Mouse (Mus musculus) embryo, embryonic 10.5 days (tissue): ENCODE data around the gene Rreb1.

ENCODE experiments used
- DNase-seq: peaks from one replicate; pipeline ENCODE4 v3.0.0-alpha.2; 2015; ENCODE audit warnings: low spot score

The Rreb1 gene

DNA sequence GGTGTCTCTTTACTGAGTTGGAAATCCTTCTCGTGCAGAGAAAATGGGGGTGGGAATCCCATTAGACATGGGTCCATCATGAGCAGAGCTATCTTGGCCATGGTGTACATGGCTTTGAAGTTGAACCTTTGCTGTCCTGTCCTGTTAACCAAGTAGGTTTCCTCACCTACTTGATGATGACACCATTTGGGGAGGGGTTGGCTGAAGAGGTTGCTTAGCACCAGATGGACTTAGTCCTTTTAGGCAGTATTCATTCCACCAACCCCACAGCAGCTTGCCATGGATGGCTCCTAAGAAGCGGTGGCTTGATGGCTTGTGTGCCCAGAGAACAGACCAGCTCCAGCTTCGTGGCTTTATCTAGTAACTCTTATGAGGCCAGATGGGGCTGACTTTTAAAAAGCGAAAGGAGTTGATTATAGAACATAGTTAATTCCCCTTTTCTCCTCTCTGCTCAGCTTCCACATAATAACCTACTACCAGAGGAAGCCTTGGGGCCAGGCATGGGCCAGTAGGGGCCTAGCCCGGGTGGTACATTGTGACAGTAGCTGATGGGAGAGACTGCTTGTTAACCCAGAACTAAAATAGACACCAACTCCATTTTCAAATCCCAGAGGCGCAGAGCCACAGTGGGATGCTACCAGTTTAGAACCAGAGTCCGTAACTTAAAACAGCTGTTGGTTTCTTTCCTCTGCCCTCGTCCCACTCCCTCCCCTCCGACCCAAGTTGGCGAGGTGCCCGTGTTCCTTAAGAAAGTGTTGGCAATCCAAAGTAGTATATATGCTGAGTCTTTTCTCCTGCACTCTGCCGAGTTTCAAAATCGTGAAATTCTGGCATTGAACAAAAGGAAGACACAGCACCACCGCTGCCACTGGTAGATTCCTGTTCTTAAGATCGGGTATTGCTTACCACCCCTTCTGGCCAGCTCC, 140.4 kb downstream of the Rreb1 start:
- no peak for DNase-seq

DNA sequence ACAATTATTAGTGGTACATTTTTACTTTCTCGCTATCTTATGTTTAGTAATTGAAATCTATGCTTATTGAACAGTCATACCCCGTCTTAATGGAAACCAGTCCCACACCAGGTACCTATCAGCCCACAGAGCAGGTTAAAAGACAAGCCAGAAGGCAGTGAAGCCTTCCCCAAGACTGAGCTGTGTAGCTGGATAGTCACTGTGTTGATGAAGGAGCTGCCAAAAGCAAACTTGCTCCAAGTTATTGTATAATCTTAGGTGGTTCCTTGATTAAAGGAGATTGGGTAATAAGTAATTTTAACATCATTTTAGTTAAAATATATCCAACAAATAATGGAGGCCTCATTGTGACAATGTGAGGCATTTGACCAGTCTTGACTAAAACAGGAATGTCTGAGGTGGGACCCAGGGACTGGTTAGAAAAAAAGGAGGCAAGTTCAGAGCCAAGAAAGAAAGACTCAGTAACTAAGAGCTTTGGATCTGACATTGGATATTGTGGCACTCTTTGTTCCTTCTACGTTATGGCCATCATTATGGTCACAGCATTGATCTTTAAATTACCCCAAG, 141.6 kb downstream of the Rreb1 start:
- DNase-seq = no peak

- DNase-seq = no peak
These were observed 142.5 kb downstream of the Rreb1 start for GRCm38 (mm10) chr13:37920727-37921126.

DNA sequence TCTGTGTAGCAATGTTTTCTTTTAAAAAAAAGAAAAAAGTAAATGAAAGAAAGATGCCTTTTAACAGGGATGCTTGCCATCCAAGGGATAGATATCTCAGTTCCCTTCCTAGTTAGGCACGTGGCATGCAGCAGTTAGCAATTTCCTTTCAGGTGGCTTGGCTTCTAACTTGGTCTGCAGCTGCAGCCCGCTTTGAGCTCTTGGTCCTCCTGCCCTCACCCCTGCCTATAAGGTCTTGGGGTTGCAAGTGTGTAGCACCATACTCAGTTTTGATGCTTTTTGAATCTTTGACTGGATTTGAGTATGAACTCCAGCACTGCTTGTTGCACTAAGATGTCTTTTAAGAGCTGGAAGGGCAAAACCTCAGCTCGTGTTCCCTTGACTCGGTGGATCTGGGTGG, 144.9 kb downstream of the Rreb1 start:
- no peak for DNase-seq

DNA sequence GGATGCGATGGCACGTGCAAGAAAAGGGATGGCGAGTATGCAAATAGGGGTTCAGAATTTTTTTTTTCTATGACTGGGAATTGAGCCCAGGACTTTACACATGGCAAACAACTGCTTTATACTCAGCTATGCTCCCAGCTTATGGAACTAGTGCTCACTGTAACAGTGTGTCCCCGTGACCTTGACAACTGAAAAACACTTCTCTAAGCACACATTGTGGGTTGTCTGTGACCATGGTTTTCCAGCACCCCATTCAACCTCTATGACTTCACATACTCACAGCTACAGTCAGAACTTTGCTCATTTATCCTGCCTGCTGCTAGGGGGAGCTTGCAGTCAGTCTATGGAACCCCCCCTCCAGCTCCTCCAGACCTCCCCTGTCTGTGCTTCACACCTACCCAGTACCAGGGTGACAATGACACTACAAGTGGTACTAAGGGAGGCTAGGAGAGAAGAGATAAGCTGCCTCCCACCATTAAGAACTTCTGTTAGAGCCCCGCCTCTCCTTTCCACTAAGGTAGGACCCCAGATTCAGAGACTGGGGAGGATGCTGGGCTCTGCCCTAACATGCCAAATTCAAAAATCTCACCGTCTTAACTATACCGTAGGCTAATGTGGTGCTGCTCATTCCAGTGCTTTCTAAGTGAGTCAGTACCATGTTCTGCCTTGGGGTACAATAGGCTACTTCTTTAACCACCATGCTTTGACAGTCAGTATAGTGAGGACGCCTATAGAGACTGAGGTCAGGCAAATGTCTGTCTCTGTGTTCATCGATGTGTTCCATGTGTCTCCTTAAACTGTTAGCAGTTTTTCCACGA, 145.7 kb downstream of the Rreb1 start:
- DNase-seq = no peak

DNA sequence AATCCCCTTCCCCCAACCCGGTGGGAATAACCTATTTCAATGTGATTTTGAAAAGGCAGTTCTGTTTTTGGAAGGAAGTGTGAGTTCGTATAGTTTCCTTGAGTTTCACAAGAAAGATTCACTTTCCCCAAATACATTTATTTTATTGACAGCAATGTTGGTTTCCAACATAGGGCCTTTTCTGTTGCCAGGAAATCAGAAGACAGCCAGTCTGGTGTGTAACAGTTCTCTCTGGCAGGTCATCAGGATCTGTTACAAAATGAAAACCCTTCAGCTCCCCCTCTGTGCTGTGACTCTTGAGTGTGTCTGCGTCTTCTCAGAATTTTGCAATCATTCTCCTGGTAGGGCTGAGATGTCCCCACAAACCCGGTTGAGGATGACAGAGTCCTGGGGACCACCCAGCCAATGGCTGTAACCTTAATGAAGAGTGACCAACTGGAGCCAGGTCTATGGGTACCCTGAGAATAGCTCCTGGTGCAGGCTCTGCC, 146.3 kb downstream of the Rreb1 start:
- DNase-seq = no peak

DNA sequence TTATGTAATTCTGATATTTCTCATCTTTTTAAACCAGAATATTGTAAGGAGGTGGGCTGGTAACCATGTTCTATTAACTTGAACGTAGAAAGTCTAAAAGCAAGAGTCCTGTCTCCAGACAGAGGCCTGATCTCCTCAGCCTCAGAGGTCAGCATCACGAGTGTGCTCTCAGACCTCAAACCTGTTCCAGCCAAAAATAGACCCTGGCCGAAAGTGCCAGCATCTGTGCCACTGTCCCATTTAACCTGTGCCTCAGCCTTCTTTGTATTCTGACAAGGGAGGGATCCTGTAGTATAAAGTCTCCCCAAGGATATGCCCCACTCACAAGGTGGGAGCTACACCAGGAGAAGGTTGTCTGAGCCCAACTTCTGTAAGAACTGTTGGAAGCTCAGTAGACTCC, 148.2 kb downstream of the Rreb1 start:
- no peak for DNase-seq

- DNase-seq = no peak
These were observed 151.3 kb downstream of the Rreb1 start for GRCm38 (mm10) chr13:37929532-37929931.

DNA sequence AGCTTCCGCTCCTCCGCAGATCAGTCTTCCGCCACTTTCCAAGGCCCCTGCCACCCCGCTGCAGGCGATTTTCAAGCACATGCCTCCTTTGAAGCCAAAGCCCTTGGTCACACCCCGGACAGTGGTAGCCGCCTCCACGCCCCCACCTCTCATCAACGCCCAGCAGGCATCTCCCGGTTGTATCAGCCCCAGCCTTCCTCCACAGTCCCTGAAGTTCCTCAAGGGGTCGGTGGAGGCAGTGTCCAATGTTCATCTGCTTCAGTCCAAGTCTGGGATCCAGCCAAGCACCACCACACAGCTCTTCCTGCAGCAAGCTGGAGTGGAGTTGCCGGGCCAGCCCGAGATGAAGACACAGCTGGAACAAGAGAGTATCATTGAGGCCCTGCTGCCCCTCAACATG, 151.9 kb downstream of the Rreb1 start:
- DNase-seq = no peak

DNA sequence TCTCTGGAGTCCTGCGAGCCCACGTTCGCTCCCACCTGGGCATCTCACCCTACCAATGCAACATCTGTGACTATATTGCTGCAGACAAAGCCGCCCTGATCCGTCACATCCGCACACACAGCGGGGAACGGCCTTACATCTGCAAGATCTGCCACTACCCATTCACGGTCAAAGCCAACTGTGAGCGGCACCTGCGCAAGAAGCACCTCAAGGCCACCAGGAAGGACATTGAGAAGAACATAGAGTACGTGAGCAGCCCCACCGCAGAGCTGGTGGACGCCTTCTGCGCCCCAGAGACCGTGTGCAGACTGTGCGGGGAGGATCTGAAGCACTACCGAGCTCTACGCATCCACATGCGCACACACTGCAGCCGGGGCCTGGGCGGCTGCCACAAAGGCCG, 152.4 kb downstream of the Rreb1 start:
- DNase-seq = no peak

DNA sequence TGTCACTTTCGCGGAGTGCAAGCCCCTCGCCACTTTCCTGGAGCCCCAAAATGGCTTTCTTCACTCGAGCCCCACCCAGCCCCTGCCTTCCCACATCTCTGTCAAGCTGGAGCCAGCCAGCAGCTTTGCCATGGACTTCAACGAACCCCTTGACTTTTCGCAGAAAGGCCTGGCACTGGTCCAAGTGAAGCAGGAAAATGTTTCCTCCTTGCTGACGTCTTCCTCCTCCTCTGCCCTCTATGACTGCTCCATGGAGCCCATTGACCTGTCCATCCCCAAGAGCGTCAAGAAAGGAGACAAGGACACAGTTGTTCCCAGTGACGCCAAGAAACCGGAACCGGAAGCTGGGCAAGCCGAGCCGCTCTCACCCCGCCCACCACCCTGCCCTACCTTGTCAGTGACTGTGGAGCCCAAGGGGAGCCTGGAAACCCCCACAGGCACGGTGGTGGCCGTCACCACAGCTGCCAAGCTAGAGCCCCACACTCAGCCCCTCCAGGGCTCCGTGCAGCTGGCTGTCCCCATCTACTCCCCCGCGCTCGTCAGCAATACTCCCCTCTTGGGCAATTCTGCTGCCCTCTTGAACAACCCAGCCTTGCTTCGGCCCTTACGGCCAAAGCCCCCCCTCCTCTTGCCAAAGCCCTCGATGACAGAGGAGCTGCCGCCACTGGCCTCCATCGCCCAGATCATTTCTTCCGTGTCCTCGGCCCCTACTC, 153.2 kb downstream of the Rreb1 start:
- no peak for DNase-seq

DNA sequence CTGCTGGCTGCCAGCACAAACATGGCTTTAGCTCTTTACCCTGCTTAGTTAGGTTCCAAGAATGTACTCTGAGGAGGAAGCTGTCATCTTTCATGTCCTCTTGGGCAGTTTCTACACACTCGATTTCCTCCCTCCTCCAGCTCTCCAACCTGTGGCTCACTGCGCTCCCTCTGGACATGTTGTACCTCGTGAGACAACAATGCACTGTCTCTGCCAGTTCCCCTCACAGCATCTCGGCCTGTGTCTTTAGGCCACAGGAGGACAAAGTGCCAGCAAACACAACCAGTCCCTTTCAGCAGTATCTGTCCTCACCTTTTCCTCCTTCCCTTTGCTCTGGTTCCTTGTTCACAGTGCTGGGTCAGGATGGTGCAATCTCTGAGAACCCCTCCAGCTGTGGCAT, 155.9 kb downstream of the Rreb1 start:
- DNase-seq = no peak

DNA sequence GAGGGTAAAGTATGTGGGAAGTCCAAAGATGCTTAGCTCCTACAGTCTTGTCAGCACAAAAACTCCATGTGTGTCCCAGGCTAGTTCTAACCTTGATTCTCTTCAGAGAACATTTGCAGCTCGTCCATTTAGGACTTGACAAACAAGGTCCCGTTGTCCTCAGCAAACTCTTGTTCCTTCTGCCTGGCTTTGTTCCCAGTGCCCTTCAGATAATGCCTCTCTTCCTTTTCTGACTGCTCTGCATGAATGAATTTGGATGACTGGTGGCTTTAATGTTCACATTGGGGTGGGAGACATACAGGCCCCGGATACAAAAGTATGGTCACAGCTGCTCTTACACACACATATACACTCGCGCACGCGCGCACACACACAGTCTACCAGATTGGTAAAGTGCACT, 156.7 kb downstream of the Rreb1 start:
- no peak for DNase-seq

GRCm38 (mm10) chr13:37936351-37936750, 158.2 kb downstream of the Rreb1 start:
- no peak for DNase-seq

GRCm38 (mm10) chr13:37940167-37940566, 162.0 kb downstream of the Rreb1 start:
- DNase-seq = no peak

DNA sequence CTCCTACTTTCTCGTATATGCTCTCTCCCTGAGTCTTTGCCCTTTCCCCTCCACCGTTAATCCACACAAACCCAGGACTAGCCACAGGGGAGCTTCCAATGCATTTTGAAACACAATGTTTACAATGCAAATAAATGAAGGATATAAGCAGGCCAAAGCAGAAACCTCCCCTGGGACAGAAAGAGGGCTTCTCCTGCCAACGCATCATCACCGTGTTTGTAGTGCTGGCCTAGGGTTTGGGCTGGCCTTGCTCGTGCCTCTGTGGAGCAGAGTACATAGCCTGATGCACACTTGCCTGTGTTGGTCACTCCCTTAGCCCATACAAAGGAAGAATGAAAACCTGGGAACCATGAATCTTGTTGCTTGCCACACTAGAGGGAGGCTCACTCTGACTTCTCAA, 162.4 kb downstream of the Rreb1 start:
- DNase-seq = no peak

GRCm38 (mm10) chr13:37941138-37941645, 163.0 kb downstream of the Rreb1 start:
- no peak for DNase-seq

GRCm38 (mm10) chr13:37941950-37942886, 164.0 kb downstream of the Rreb1 start:
- no peak for DNase-seq

DNA sequence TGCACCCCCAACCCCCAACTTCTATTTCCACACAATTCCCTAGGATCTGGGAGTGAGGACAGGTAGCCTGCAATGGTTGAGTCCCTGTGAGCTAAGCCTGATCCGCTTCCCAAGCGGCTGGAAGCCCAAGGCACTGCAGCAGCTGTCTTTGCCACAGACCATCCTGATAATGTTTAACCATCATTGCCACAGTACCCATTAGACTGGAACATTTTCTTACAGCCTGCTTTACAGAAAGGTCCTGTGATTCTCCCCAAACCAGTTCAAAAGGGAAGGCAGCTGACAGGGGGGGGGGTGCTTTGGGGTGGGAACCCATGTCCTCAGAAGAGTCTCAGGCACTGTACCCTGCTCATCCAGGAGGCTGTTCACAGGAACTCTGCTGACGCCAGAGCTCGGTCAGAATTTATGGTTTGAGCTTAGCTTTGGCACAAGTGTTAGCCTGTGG, 164.7 kb downstream of the Rreb1 start:
- no peak for DNase-seq

DNA sequence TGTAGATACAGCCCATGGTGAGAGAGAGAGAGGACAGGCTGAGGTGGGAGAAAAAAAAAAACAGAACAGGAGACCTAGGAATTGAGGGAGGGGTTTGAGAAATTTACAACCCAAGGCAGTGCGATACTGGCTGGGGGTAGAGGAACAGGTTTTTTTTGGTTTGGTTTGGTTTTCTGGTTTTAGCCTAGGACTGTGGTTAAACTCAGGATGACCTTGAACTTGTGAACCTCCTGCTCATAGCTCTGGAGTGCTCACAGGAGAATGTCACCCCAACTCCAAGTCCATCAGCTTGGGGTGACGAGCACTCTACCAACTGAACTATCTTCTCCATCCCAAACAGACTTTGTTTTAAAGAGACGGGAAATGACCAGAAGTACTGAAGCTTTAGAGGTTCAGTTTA, 165.3 kb downstream of the Rreb1 start:
- no peak for DNase-seq

DNA sequence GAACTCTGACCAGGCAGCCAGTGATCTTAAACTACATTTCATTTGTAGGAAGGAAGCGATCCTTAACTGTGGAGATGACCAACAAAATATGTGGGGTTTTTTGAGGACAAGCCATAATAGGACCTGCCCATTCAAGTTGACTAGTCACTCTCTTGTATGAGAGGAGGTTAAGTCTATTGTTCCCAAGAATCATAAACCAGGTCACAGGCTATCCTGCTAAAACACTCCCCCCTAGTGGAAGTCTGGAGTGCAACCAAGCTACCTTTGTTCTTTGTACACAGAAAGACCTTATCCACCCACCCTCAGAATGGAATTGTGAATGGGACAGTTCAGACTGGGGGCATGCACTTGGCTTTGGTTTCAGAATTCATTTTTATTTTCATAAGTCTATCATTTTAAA, 166.1 kb downstream of the Rreb1 start:
- DNase-seq = peak; percentile 79
